Mouse (Mus musculus) neural tube, embryonic 14.5 days (tissue): Measurements from ENCODE around the gene Cnot3. TPM values are rescaled to one million over a fixed set of nuclear protein-coding genes. Genes with fewer than 3 reads are reported as not detected.
"Not testable (repeated sequence)": the region's sequence is repeated elsewhere in the genome, so short reads cannot be mapped to it uniquely, and the experiment has no call there.

Source experiments
- ATAC-seq: fragments of 200-750 bp; cut with Nextera tagmentation; 2 replicates; pipeline ENCODE4 v1.8.0; 2017; ENCODE audit warnings: low read depth, mild to moderate bottlenecking, moderate TSS enrichment, moderate library complexity
- H3K27ac ChIP-seq: fragments of 300-500 bp; sonication (generic); 2 replicates; pipeline ENCODE4 v1.5.1; 2014; ENCODE audit warnings: low read depth, mild to moderate bottlenecking, control low read depth, low read length, moderate library complexity, mixed read lengths
- H3K27me3 ChIP-seq: fragments of 300-500 bp; sonication (generic); 2 replicates; pipeline ENCODE4 v1.6.1; 2014; ENCODE audit warnings: low read length; ENCODE audit not compliant: control insufficient read depth, insufficient read depth
- H3K36me3 ChIP-seq: fragments of 300-500 bp; sonication (generic); 2 replicates; pipeline ENCODE4 v1.6.1; 2014; ENCODE audit warnings: low read length, mixed read lengths; ENCODE audit not compliant: control insufficient read depth, insufficient read depth
- H3K4me1 ChIP-seq: fragments of 300-500 bp; sonication (generic); 2 replicates; pipeline ENCODE4 v1.6.1; 2014; ENCODE audit warnings: low read length; ENCODE audit not compliant: control insufficient read depth, insufficient read depth
- H3K4me2 ChIP-seq: fragments of 300-500 bp; sonication (generic); 2 replicates; pipeline ENCODE4 v1.6.1; 2014; ENCODE audit warnings: mild to moderate bottlenecking, low read depth, low read length, control low read depth
- H3K4me3 ChIP-seq: fragments of 300-500 bp; sonication (generic); 2 replicates; pipeline ENCODE4 v1.5.1; 2014; ENCODE audit warnings: low read depth, low read length, control low read depth, mixed read lengths
- H3K9ac ChIP-seq: fragments of 300-500 bp; sonication (generic); replicated peaks from 2 replicates; pipeline ENCODE4 v1.6.1; 2014; ENCODE audit warnings: low read depth, mild to moderate bottlenecking, control low read depth, low read length, mixed read lengths
- H3K9me3 ChIP-seq: fragments of 300-500 bp; sonication (generic); 2 replicates; pipeline ENCODE4 v1.6.1; 2016; ENCODE audit warnings: low read length; ENCODE audit not compliant: control insufficient read depth
- WGBS: fragments of 180-500 bp; shearing (Covaris S2); extraction: QIAGEN DNeasy Blood & Tissue Kit; methylation state at CpG from one replicate; pipeline ENCODE4 v1.1.7; 2014; 5-methylcytosine and 5-hydroxymethylcytosine counted together
- polyA plus RNA-seq: library from polyadenylated mRNA; unstranded; fragments of >200 nt; fragmentation: Nextera tagmentation; extraction: Ambion mirVana; gene quantifications from 2 replicates; pipeline ENCODE4 v1.2.1, GENCODE M21; 2014

The Cnot3 gene
- polyA plus RNA-seq, 1 experiment from 2014 or later = 40.5 TPM

DNA sequence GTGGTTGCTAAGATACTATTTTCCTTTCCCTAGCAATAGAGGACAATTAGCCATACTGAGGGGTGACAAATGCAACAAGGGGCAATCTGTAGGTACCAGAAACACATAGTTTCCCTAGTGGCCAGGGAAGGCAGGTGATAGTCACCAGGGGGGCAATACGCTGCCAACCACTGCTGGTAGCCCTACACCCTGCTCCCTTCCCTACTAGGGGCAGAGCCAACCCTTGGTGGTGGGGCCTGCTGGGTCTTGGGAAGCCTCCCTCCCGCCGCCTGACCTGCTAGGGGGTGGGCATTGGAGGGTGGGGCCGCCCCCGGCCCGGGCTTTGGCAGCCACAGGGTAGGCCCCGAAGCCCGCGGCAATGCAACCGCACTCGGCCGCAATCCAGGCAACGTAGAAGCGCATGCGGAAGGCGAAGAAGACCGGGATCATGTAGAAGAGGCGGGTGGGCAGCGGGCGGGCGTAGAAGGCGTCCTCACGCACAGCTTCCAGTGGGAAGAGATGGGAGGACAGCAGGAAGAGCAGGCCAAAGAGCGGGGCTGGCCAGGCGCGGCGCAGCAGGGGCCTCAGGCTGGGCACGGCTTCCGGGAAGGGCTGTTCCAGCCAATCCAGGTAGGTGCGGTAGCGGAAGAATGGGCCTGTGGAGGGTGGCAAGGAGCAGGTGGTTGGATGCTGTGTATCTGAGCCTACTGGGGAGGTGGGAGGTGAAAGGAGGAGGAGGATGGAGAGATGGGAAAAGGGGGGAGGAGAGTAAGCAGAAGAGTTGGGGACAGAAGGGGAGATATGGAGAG is 40.5 kb downstream of the Cnot3 start:
- no peak overlapping the region for H3K4me2 ChIP-seq
- H3K4me3 ChIP-seq = no peak overlapping the region
- H3K4me1 ChIP-seq = no peaks in the 10 kb centered on the region
- H3K9ac ChIP-seq = no peak overlapping the region
- peaks cover 23% of the 10 kb centered on the region for H3K36me3 ChIP-seq
- no peak overlapping the region for H3K27ac ChIP-seq
- WGBS = 83% methylated on average over 30 of the region's 31 CpGs
- H3K27me3 ChIP-seq = no peaks in the 10 kb centered on the region
- no peaks in the 10 kb centered on the region for H3K9me3 ChIP-seq
- peak; percentile 16; the same call in 1 of the 2 replicates for ATAC-seq

DNA sequence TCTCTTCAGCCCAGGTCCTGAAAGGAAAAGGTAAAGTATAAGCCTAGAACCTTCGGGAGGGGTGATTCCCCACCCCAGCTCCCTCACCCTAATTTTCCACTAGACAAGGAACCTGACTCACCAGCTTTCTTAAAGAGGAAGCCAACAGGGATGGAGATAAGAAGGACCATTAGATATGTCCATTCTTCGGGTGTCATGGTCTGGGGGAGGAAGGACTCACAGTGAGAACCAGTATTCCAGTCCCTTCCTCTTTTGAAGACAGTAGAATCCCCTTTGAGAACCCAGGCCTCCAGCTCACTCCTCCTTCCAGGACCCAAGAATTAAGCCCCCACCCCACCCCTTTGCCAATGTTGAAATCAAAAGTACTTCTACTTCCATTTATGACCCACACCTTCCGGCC is 46.9 kb downstream of the Cnot3 start:
- Histone ChIP-seq H3K27me3 (no peaks in the 10 kb centered on the region), H3K9ac (peak overlapping the region; percentile 76), H3K4me1 (peaks cover 16% of the 10 kb centered on the region; the same call in 1 of the 2 replicates), H3K4me3 (peak overlapping the region; percentile 56), H3K36me3 (peaks cover 5% of the 10 kb centered on the region; the same call in 1 of the 2 replicates), H3K9me3 (no peaks in the 10 kb centered on the region), H3K4me2 (peak overlapping the region; percentile 78), H3K27ac (peak overlapping the region; percentile 85)
- no peak for ATAC-seq
- WGBS = 26% methylated on average over 3 of the region's 3 CpGs

- H3K9me3 ChIP-seq = no peaks in the 10 kb centered on the region
- under 1% methylated on average over 49 of the region's 49 CpGs for WGBS
- peaks cover 16% of the 10 kb centered on the region; the same call in 1 of the 2 replicates for H3K4me1 ChIP-seq
- H3K36me3 ChIP-seq = peaks cover 4% of the 10 kb centered on the region; the same call in 1 of the 2 replicates
- peak within 1 kb of the TSS; percentile 85 for H3K27ac ChIP-seq
- peak within 1 kb of the TSS; percentile 56 for H3K4me3 ChIP-seq
- ATAC-seq = peak; percentile 72
- H3K9ac ChIP-seq = peak within 1 kb of the TSS; percentile 76
- H3K27me3 ChIP-seq = no peaks in the 10 kb centered on the region
- H3K4me2 ChIP-seq = peak within 1 kb of the TSS; percentile 78
Observed at GRCm38 (mm10) chr7:3692382-3692986, 47.4 kb downstream of the Cnot3 start, which contains the start of gene Tsen34. TSS of gene Tsen34 (plus strand) at chr7:3692863.

DNA sequence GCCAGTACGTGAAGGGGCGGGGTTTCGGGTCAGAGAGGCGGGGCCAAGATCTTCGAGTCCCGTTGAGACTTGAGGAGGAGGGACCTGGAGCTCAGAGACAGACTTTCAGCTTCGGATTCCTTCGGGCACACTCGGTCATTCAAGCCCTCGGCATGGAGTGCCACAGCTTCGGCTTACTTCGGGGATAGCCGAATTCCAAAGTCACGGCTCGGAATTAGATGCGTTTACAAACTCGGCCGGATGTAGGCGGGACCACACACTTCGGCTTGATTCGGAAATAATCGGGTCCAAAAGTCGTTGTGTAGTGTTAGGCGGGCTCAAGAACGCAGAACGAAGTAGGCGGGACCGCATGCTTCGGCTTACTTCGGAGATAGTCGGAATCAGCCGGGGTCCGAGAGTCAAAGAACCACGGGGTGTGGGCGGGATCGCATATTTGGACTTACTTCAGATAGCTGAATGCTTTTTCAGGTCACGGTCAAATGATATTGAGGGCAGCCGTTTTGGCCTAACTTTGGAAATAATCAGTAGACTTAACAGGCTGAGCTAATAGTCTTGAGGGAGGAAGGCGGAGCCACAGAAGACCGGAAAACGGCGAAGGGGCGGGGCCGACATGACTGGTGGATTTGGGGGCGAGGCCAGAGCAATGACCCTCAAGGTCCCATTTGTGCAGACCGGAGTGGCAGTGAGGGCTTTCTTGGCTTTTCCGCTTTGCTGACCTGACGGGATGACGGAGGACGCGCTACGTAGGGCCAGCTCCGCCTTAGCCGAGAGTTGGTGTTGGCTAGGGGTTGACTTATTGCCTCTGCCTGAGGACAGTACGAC is 48.1 kb downstream of the Cnot3 start, which contains the start of gene Mboat7:
Gene Mboat7, minus strand, starts transcription at position 537 of the 822 bp plus-strand sequence.
- H3K27me3 ChIP-seq = no peaks in the 10 kb centered on the region
- no peaks in the 10 kb centered on the region for H3K9me3 ChIP-seq
- H3K36me3 ChIP-seq = 0 out of 2 replicates have a peak, but pooled peaks cover 4% of the 10 kb centered on the region
- peak within 1 kb of the TSS; percentile 78 for H3K4me2 ChIP-seq
- WGBS = under 1% methylated on average over 55 of the region's 55 CpGs
- peaks cover 16% of the 10 kb centered on the region; the same call in 1 of the 2 replicates for H3K4me1 ChIP-seq
- H3K27ac ChIP-seq = peak within 1 kb of the TSS; percentile 85
- peak within 1 kb of the TSS; percentile 56 for H3K4me3 ChIP-seq
- H3K9ac ChIP-seq = peak within 1 kb of the TSS; percentile 76
- peak; percentile 92 for ATAC-seq

- Histone ChIP-seq H3K4me3 (peak overlapping the region; percentile 56), H3K4me2 (peak overlapping the region; percentile 78), H3K9ac (peak overlapping the region; percentile 76), H3K36me3 (0 out of 2 replicates have a peak, but pooled peaks cover 4% of the 10 kb centered on the region), H3K9me3 (no peaks in the 10 kb centered on the region), H3K4me1 (peaks cover 16% of the 10 kb centered on the region; the same call in 1 of the 2 replicates), H3K27ac (peak overlapping the region; percentile 85), H3K27me3 (no peaks in the 10 kb centered on the region)
- ATAC-seq = no peak
- under 1% methylated on average over 18 of the region's 18 CpGs for WGBS
Observed at GRCm38 (mm10) chr7:3693809-3694075, 48.7 kb downstream of the Cnot3 start.

DNA sequence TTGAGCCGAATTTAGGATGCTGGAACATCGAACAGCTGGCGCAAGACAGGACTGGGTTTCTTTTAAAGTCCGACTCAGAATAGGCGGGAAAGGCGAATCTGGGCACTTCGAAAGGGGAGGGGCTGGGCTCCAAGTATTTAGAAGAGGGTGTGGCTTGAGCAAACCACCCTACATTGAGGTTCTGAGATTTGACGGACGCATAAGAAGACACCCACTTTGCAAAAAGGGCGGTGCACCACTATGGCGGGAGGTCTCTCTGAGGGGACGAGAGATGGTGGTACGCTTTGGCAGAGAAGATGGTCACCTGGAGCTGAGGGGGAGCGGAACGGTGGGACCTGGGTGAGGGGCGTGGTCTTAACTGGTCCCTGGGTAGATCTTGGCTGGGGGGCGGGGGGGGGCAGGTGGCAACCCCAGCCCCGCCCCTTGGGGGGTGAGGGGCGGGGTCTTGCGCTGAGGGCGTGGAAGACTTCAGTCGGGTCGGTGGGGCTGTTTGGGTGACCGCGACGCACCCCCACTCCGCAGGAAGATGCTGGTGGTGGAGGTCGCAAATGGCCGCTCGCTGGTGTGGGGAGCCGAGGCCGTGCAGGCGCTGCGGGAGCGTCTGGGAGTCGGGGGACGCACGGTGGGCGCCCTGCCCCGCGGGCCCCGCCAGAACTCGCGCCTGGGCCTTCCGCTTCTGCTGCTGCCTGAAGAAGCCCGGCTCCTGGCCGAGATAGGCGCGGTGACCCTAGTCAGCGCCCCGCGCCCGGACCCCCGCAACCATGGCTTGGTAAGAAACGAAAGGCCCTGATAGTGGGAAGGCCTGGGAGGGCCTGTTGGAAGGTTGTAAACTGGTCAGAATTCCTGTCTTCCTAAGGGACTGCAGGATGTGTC is 49.2 kb downstream of the Cnot3 start:
- Histone ChIP-seq H3K4me2 (peak overlapping the region; percentile 78), H3K27ac (peak overlapping the region; percentile 85), H3K27me3 (no peaks in the 10 kb centered on the region), H3K36me3 (0 out of 2 replicates have a peak, but pooled peaks cover 4% of the 10 kb centered on the region), H3K9me3 (no peaks in the 10 kb centered on the region), H3K9ac (peak overlapping the region; percentile 76), H3K4me1 (peaks cover 16% of the 10 kb centered on the region; the same call in 1 of the 2 replicates), H3K4me3 (peak overlapping the region; percentile 56)
- ATAC-seq = peak; percentile 42
- WGBS = under 1% methylated on average over 47 of the region's 55 CpGs

GRCm38 (mm10) chr7:3694949-3695305 is 49.9 kb downstream of the Cnot3 start:
- peak overlapping the region; percentile 85; the same call in 1 of the 2 replicates for H3K27ac ChIP-seq
- not testable (repeated sequence) for H3K9me3 ChIP-seq, H3K27me3 ChIP-seq, H3K36me3 ChIP-seq, ATAC-seq
- peaks cover 16% of the 10 kb centered on the region; the same call in 1 of the 2 replicates for H3K4me1 ChIP-seq
- peak overlapping the region; percentile 78 for H3K4me2 ChIP-seq
- WGBS = 4% methylated on average over 9 of the region's 9 CpGs
- peak overlapping the region; percentile 76 for H3K9ac ChIP-seq
- H3K4me3 ChIP-seq = peak overlapping the region; percentile 56

- Histone ChIP-seq H3K4me3 (no peak overlapping the region), H3K4me1 (peaks cover 5% of the 10 kb centered on the region; the same call in 1 of the 2 replicates), H3K36me3 (peaks cover 13% of the 10 kb centered on the region), H3K9me3 (no peaks in the 10 kb centered on the region), H3K4me2 (no peak overlapping the region), H3K27me3 (no peaks in the 10 kb centered on the region), H3K27ac (no peak overlapping the region), H3K9ac (no peak overlapping the region)
- 91% methylated on average over 6 of the region's 6 CpGs for WGBS
- no peak for ATAC-seq
Observed at GRCm38 (mm10) chr7:3698471-3698870, 53.4 kb downstream of the Cnot3 start.
